Comparison of ENCODE assay signal across 8 mouse cellular contexts in genomic region chr10:42057231-42057601, GRCm38 (mm10). TPM values are rescaled to one million over a fixed set of nuclear protein-coding genes. Genes with fewer than 3 reads are reported as not detected.
A peak's percentile ranks its signal among the peaks of the same experiment; 100 is the strongest.
DNase-seq lines count a peak whose midpoint lies in the region; ATAC-seq lines count a peak whose summit lies in the region.

No protein-coding gene starts in this region.

- H3K27ac ChIP-seq in kidney, embryonic 15.5 days: 0 out of 2 replicates have a peak overlapping the region, but pooled peaks have one; percentile 9
- peak overlapping the region; percentile 77 for H3K27ac ChIP-seq in liver, embryonic 15.5 days (replicated peaks)
- no peak overlapping the region for H3K27ac ChIP-seq in forebrain, embryonic 15.5 days (replicated peaks)

- 15% methylated on average over 11 of the region's 11 CpGs for WGBS in kidney, embryonic 15.5 days
- WGBS in liver, embryonic 15.5 days (ENCODE audit: insufficient replicate concordance): 5% methylated on average over 11 of the region's 11 CpGs
- WGBS in forebrain, embryonic 15.5 days: 69% methylated on average over 11 of the region's 11 CpGs

- peaks cover 12% of the 10 kb centered on the region for H3K4me1 ChIP-seq in kidney, embryonic 15.5 days
- peaks cover 35% of the 10 kb centered on the region for H3K4me1 ChIP-seq in liver, embryonic 15.5 days (replicated peaks)
- H3K4me1 ChIP-seq in forebrain, embryonic 15.5 days: no peaks in the 10 kb centered on the region

- no peak for DNase-seq in kidney, adult 8-10 months
- DNase-seq in heart, adult 8-10 months (ENCODE audit: low spot score): peak; percentile 31
- peak; percentile 53 to 76 for DNase-seq in spleen, postnatal 4 days (ENCODE audit: low spot score in 2 of 2)
- DNase-seq in gastrocnemius, postnatal 4 days (ENCODE audit: low spot score in 2 of 2): no peak
- DNase-seq in gastrocnemius, postnatal 10 days: no peak

- peak overlapping the region; percentile 12; the same call in 1 of the 2 replicates for H3K4me3 ChIP-seq in kidney, embryonic 15.5 days (replicated peaks)
- peak overlapping the region; percentile 26 for H3K4me3 ChIP-seq in liver, embryonic 15.5 days (replicated peaks)
- no peak overlapping the region for H3K4me3 ChIP-seq in forebrain, embryonic 15.5 days

- H3K4me2 ChIP-seq in kidney, embryonic 15.5 days: peak overlapping the region; percentile 48
- peak overlapping the region; percentile 64 for H3K4me2 ChIP-seq in liver, embryonic 15.5 days
- H3K4me2 ChIP-seq in forebrain, embryonic 15.5 days (replicated peaks): no peak overlapping the region

- H3K36me3 ChIP-seq in kidney, embryonic 15.5 days: no peaks in the 10 kb centered on the region
- no peaks in the 10 kb centered on the region for H3K36me3 ChIP-seq in liver, embryonic 15.5 days (replicated peaks)
- no peaks in the 10 kb centered on the region for H3K36me3 ChIP-seq in forebrain, embryonic 15.5 days

- H3K9me3 ChIP-seq in kidney, embryonic 15.5 days (replicated peaks): no peaks in the 10 kb centered on the region
- no peaks in the 10 kb centered on the region for H3K9me3 ChIP-seq in liver, embryonic 15.5 days (replicated peaks)
- H3K9me3 ChIP-seq in forebrain, embryonic 15.5 days: no peaks in the 10 kb centered on the region

- no peaks in the 10 kb centered on the region for H3K27me3 ChIP-seq in kidney, embryonic 15.5 days
- H3K27me3 ChIP-seq in liver, embryonic 15.5 days: no peaks in the 10 kb centered on the region
- H3K27me3 ChIP-seq in forebrain, embryonic 15.5 days: no peaks in the 10 kb centered on the region

- no peak overlapping the region for H3K9ac ChIP-seq in kidney, embryonic 15.5 days
- H3K9ac ChIP-seq in liver, embryonic 15.5 days: 0 out of 2 replicates have a peak overlapping the region, but pooled peaks have one; percentile 38
- H3K9ac ChIP-seq in forebrain, embryonic 15.5 days (replicated peaks): no peak overlapping the region

- ATAC-seq in kidney, embryonic 15.5 days (replicated peaks; ENCODE audit: low FRiP score): no peak
- peak; percentile 76 for ATAC-seq in liver, embryonic 15.5 days (ENCODE audit: insufficient read depth)
- no peak for ATAC-seq in forebrain, embryonic 15.5 days (replicated peaks)

RNA-seq across cellular contexts. Expression of gene Armc2, which starts 39.0 kb away (rescaled TPM):
- polyA plus RNA-seq in kidney, embryonic 15.5 days (2015; fragmentation: Nextera tagmentation; extraction: Ambion mirVana): 0.86 and 1.1 TPM in 2 replicates
- total RNA-seq in heart, adult 8-10 months (2022): 10 to 100 TPM; 22.2 to 29.8 (median 28.0) TPM
- 0.06 and 0.08 TPM in 2 replicates for polyA plus RNA-seq in liver, embryonic 15.5 days (2015; fragmentation: Nextera tagmentation; extraction: Ambion mirVana)
- 1 to 10 TPM; 1.6 to 2.3 TPM for total RNA-seq in gastrocnemius, postnatal 4 days (2021)
- total RNA-seq in gastrocnemius, postnatal 10 days (2021): under 1 TPM; 0.38 to 0.52 TPM
- polyA plus RNA-seq in forebrain, embryonic 15.5 days (2015; fragmentation: Nextera tagmentation; extraction: Ambion mirVana): 9.0 and 11.0 TPM in 2 replicates

Comparison
In these comparisons a context has a peak if more than half of its experiments do, and no peak if none do; other contexts are left out.
1. DNase-seq: peak in heart, adult 8-10 months (single experiment) and spleen, postnatal 4 days (2 of 2); none in kidney, adult 8-10 months (0 of 2), gastrocnemius, postnatal 4 days (0 of 2) and gastrocnemius, postnatal 10 days (single experiment).
2. RNA of gene Armc2, which starts 39.0 kb away (total RNA-seq): 22.2 to 29.8 TPM in heart, adult 8-10 months; 1.6 to 2.3 TPM in gastrocnemius, postnatal 4 days and 0.38 to 0.52 TPM in gastrocnemius, postnatal 10 days; every median in the first group is over 4 times any median in the second.